Mouse (Mus musculus) c-Kit-positive CD71-positive TER-119-positive erythroid progenitor cells, embryonic 14.5 days (primary cell): ENCODE measurements around the gene Hk1.

Source experiments
- DNase-seq: peaks from one replicate; pipeline ENCODE4 v3.0.0-alpha.2; 2013; ENCODE audit warnings: low spot score

The Hk1 gene

GRCm38 (mm10) chr10:62269278-62269677 lies 110.4 kb downstream of the Hk1 start:
- DNase-seq, result no peak

DNA sequence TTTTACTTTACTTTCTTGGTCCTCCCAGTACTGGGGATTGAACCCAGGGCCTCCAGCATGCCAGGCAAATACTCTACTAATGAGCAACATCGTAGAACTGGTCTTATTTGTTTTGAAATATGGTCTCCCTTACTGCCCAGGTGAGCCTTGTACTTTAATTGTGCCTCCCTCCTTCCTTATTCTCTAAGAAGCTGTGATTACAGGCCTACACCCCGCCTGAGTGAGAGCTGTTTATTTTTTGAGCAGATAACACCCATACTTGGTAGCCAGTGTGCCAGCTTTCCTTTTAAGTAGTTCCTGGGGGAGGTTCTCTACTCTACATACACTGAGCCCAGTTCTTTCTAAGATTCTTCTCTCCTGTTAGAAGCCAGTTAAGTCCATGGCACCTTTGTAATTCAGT lies 115.4 kb downstream of the Hk1 start:
- no peak for DNase-seq

DNA sequence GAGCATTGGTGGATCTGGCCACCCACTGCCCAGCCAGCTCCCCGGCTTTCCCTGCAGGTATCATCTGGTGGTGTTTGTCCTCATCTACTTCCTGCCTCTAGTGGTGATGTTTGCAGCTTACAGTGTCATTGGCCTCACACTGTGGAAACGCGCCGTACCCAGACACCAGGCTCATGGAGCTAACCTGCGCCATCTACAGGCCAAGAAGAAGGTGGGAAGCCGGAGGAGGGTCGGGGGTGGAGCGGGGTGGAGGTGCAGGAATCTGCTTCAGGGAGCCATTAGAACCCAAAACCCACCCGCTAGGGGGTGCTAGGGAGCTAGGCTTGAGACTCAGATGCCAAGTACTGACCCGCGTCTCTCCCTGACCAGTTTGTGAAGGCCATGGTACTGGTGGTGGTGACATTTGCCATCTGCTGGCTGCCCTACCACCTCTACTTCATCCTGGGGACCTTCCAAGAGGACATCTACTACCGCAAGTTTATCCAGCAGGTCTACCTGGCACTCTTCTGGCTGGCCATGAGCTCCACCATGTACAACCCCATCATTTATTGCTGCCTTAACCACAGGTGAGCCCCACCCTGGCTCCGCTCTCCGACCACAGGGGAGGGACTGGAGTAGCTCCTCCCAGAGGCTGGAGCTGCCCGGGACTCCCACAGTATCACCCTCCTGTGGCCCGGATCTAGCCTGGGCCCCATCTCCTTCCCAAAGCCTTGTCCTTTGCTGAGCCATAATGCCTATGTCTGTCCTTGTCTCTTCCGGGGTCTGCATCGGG lies 118.4 kb downstream of the Hk1 start:
- peak; percentile 82 for DNase-seq

- no peak for DNase-seq
These were observed 121.4 kb downstream of the Hk1 start for GRCm38 (mm10) chr10:62258298-62258697.

- no peak for DNase-seq
These were observed 127.0 kb downstream of the Hk1 start for GRCm38 (mm10) chr10:62252496-62253235.

DNA sequence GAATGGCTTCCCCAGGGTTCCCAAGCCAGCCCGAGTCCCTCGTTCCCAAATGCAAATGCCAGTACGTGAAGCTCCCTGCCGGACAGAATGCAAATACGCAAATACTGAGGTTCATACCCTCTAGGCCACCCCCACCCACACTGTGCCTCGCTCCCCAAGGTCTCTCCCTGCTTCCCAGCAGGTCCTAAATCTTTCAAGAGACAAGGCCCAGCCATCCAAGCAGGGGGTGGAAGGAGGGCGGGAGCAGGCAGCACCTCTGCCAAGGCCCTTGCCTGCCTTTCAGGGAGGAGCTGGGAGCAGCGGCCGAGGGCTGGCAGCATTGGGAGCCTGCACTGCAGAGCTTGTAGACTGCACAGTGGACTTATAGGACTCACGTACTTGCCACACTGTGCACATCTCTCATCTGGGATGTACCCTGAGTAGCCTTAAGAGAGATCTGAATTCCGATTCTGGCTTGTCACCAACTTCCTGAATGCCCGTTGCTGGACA lies 127.7 kb downstream of the Hk1 start, which contains the start of gene Tacr2:
TSS of gene Tacr2 (plus strand) at position 439 of the 489 bp plus-strand sequence.
- no peak for DNase-seq

DNA sequence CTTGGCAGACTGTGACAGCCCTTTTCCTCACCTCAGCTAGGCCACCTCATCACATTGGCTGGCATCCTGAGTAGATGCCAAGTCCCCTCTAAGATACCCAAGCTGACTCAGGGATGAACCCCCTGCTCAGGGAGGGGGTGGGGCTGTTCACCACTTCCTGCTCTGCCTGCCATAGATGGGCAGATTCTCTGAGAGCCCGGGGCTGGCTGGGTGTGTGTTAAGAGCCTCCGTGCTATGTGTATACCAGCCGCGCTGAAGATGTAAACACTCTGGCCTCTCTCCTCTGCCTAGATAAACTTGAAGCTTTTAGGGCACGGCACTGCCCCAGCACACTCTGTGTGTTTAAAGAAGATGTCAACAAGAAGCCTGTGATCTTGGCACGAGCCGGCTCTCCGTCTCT lies 131.9 kb downstream of the Hk1 start:
- DNase-seq, result no peak

DNA sequence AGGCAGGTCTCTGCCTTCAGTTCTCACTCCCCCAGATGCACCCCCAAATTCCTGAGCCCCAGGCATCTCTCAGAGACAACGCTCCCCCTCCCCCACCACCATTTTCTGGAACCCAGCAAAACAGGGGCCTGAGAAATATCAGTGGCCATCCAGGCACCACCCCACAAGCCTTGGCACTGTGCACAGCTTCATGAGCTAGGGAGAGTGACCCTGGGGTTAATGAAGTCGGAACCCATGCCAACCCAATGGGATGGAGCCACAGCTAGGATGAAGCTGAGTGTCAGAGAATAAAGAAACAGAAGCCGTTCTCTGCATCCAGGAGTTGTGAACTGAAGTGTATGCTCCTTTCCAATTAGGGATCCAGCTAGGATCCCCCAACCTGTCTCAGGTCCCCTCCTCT lies 132.6 kb downstream of the Hk1 start:
- no peak for DNase-seq

DNA sequence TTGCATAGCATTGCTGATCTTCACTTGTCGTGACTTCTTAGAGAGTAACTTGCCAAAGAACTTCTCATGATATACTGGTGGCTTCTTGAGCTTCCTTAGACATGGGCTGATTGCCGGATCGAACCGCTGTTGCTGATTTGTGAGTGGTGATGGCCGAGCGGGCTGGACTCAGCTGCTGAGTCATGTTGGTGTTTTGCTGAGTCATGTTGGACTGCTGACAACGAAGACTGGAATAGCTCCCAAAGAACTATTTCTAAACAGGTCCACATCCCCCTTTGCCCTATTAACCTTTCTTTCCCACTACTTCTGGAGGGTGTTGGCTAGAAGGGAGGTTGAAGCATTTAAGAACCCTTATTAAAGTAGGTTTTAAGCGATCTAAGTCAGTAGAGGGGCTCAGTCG lies 135.6 kb downstream of the Hk1 start:
- no peak for DNase-seq

- peak; percentile 63 for DNase-seq
These were observed 136.8 kb downstream of the Hk1 start for GRCm38 (mm10) chr10:62242896-62243295.

DNA sequence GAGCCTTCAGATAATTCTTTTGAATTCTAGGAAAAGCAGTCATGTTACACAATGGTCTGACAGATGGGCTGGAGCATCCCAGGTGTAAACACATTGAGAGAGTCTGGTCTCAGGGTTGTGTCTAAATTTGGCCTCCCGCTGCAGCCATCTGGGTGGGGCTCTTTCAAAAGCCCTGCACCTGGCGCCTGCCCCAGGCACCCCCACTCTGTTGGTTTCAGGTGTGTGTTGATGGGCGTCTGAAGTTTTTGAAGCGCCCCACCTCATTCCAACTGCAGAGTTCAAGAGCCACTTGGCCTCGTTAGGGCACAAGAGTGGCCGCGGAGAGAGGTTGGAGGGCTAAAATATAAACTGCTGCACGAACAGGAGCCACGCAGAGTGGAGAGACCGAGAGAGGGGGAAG lies 137.3 kb downstream of the Hk1 start:
- DNase-seq, result no peak

DNA sequence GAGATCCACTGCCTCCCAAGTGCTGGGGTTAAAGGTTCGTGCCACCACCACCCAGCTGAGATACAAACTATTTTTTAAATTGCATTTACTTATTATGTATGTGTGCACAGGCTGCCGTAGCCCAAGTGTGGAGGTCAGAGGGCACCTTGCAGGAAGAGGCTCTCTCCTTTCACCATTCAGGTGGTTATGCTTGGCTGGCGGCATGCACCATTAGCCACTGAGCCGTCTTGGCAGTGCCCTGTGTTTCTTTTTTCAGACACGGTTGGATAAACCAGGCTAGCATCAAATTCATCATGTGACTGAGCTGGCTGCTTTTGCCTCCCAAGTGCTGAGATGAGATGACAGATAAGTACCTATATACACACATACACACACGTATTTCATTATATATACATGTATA lies 140.4 kb downstream of the Hk1 start:
- DNase-seq, result no peak

DNA sequence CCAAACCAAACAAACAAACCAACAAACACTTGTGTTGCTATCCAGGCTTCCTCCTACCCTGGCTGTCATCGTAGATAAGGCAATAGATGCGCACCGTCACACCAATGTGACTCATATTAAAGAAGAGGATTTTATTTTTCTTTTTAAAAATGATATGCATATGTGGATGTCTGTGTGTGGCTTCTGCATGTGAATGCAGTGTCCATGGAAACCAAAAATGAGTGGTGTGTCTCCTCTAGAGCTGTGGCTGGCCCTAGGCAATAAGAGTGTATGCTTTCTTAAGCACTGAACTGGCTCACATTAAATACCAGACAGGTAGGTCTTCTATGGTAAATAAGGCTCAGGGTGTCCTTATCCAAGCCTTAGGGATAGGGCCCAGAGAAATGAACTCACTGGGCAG lies 141.0 kb downstream of the Hk1 start:
- no peak for DNase-seq

DNA sequence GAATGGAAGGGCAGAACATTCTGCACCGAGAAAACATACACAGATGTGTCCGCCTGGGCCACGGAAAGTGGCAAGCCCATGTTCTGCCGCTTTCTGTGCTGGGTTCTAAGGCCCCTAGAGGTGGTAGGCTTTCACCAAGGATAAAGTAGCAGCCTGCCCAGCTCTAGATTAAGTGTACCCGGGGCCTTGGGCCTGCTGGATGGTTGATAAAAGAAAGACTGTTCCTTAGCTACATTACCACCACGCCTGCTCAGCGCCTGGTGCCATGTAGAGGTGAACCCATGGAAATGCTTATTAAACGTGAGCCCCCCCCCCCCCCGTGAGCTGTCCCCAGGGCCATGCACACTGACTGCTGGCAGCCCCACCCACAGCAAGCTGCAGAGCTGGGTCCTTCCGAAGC lies 142.5 kb downstream of the Hk1 start:
- peak; percentile 72 for DNase-seq

DNA sequence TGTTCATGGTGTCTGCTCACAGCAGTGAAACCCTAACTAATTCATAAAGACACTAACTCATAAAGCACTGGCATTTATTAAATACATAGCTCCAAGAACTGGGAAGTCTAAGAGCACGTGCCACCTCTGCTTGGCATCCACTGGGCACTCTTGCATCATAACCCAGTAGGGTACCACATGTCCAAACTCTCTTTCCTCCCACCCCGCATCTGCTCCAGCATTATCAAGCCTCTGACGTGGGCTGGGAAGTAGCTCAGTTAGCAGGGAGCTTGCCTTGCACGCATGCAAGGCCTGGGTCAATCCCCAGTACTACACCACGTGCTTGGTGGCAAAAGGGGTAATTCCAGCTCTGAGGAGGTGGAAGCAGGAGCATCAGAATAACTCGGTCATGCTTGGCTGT lies 143.5 kb downstream of the Hk1 start:
- no peak for DNase-seq

GRCm38 (mm10) chr10:62231811-62232210 lies 147.9 kb downstream of the Hk1 start:
- DNase-seq, result no peak

- no peak for DNase-seq
These were observed 148.3 kb downstream of the Hk1 start for GRCm38 (mm10) chr10:62231395-62231732.

DNA sequence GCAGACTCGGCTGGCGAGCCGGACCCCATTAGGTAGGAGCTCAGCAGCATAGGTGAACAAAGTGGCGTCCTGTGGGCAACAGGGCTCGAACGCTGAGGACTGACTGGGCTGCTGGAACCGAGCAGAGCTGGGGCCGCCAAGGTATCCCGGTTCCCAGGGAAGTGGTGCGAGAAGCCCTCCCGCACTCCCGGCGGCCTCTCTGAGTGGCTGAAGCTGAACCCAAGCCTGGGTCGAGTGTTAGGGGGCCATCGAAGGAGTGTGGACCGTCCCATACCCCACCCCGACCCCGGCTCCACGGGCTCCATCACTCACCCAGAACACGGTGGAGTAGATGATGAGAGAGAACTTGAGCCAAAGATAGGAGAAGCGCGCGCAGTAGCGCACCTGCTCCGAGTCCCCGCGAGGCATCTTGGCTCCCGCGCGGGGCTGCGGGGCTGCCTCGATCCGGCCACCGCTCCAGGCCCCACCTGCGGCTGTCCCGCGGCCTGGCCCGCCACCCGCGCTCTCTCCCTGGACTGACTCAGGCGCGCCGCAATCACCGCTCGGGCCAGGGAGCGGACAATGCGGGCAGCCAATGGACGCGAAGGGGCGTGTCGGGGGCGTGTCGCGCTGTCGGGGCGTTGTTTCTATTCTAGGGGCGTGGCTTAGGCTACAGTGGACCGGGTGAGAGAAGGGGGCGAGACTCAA lies 148.9 kb downstream of the Hk1 start, which contains the start of gene Tspan15:
TSS of gene Tspan15 (minus strand) at position 544 of the 687 bp plus-strand sequence.
- DNase-seq, result peak; percentile 90

- DNase-seq, result no peak
These were observed 151.6 kb downstream of the Hk1 start for GRCm38 (mm10) chr10:62228126-62228525.

DNA sequence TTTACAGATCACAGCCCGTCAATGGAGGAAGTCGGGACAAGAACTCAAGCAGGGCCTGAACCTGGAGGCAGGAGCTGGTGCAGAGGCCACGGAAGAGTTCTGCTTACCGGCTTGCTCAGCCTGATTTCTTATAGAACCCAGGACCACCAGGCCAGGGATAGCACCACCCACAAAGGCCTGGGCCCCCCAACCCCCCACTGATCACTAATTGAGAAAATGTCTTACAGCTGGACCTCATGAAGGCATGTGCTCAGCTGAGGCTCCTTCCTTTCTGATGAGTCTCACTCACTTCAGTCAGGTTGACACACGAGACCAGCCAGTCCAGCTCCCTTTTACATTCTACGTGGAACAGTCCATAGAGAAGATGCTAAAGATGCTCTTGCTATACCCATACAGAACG lies 153.9 kb downstream of the Hk1 start:
- DNase-seq, result no peak

GRCm38 (mm10) chr10:62224231-62224630 lies 155.5 kb downstream of the Hk1 start:
- no peak for DNase-seq

DNA sequence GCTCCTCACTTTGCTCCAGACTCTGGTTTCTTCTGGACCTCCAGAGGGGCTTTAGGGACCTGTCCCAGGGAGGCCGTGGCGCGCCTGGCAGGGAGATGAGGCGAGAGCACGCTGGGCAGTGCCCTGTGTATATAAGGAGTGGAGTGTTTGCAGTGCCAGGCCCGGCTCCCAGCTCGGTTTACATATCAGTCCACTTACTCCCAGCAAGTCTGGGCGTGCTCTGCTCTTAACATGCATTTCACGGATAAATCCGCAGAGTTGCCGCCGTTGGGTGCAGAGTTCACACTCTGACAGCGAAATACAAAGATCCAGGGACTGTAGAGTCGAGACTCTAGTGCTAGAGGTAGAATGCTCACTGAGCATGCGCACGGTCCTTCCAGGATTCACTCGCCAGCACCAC lies 156.9 kb downstream of the Hk1 start:
- no peak for DNase-seq

DNA sequence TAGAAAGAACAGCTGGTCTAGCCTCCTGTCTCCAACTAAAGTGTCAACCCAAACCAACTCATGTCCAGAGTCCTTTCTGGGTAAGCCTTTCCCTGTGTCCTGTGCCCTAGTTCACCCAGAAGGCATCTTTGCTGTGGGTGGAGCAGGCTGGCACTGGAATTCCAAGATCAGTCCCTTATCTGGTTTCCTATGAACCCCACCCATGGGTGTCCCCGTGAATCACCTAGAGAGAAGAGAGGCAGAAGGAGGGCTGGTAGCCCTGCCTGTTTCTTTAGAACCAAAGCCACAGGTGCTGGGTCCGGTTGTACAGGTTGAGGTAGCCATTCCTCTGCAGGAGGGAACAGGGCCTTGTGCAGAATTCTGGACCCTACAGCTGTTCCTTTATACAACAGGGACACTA lies 158.1 kb downstream of the Hk1 start:
- DNase-seq, result peak; percentile 64
